Mouse (Mus musculus) ovary, postnatal 10 days (tissue): ENCODE data around the gene Alkbh7.

Source experiments
- DNase-seq: peaks from one replicate; pipeline ENCODE4 v3.0.0; 2022; ENCODE audit warnings: low spot score

Alkbh7 gene

GRCm38 (mm10) chr17:57031661-57032420 lies 34.7 kb downstream of the Alkbh7 start:
- DNase-seq: peak; percentile 80

- no peak for DNase-seq
Measured at GRCm38 (mm10) chr17:57032854-57033253, 35.7 kb downstream of the Alkbh7 start.

GRCm38 (mm10) chr17:57038978-57039377 lies 41.8 kb downstream of the Alkbh7 start:
- no peak for DNase-seq

GRCm38 (mm10) chr17:57041554-57041953 lies 44.4 kb downstream of the Alkbh7 start, which contains the start of gene Slc25a41:
Gene Slc25a41 (minus strand): TSS chr17:57041654.
- DNase-seq: no peak

- DNase-seq: no peak
Measured at GRCm38 (mm10) chr17:57047406-57047805, 50.3 kb downstream of the Alkbh7 start.

GRCm38 (mm10) chr17:57048816-57049215 lies 51.7 kb downstream of the Alkbh7 start:
- DNase-seq: no peak
